Mouse (Mus musculus) adrenal gland, postnatal 4 days (tissue): ENCODE measurements at regions not wholly inside any gene's neighbourhood (a gene's known extent, or its start where the extent isn't known, plus 50 kb on each side); places are given as distances from the start of the nearest gene placed in this dataset.

Source experiments
- DNase-seq, 2 experiments: peaks; one replicate each; pipeline ENCODE4 v3.0.0; 2021 to 2022; ENCODE audit warnings: low spot score in 2 of 2, mixed read lengths in 2 of 2

- no peak for DNase-seq
These were observed 520.7 kb upstream of the Adamts16 start for GRCm38 (mm10) chr13:71362311-71362710.

GRCm38 (mm10) chr13:71359112-71359511 is 517.5 kb upstream of the Adamts16 start:
- no peak for DNase-seq

- DNase-seq = no peak
These were observed 509.2 kb upstream of the Adamts16 start for GRCm38 (mm10) chr13:71350787-71351186.

GRCm38 (mm10) chr13:71342921-71343320 is 501.3 kb upstream of the Adamts16 start:
- no peak for DNase-seq

GRCm38 (mm10) chr13:71338700-71339099 is 497.1 kb upstream of the Adamts16 start:
- no peak for DNase-seq

GRCm38 (mm10) chr13:71334925-71335324 is 493.3 kb upstream of the Adamts16 start:
- no peak for DNase-seq

GRCm38 (mm10) chr13:71333146-71333545 is 491.5 kb upstream of the Adamts16 start:
- no peak for DNase-seq

- no peak for DNase-seq
These were observed 488.7 kb upstream of the Adamts16 start for GRCm38 (mm10) chr13:71330321-71330720.

GRCm38 (mm10) chr13:71327802-71328753 is 486.5 kb upstream of the Adamts16 start:
- no peak for DNase-seq

GRCm38 (mm10) chr13:71320489-71320888 is 478.9 kb upstream of the Adamts16 start:
- DNase-seq = no peak

- DNase-seq = no peak
These were observed 462.3 kb upstream of the Adamts16 start for GRCm38 (mm10) chr13:71303956-71304355.

- DNase-seq = no peak
These were observed 434.4 kb upstream of the Adamts16 start for GRCm38 (mm10) chr13:71275991-71276390.

GRCm38 (mm10) chr13:71274139-71274538 is 432.5 kb upstream of the Adamts16 start:
- DNase-seq = no peak

- no peak for DNase-seq
These were observed 431.9 kb upstream of the Adamts16 start for GRCm38 (mm10) chr13:71273485-71273884.

GRCm38 (mm10) chr13:71273067-71273466 is 431.5 kb upstream of the Adamts16 start:
- DNase-seq = no peak

GRCm38 (mm10) chr13:71272431-71272830 is 430.8 kb upstream of the Adamts16 start:
- DNase-seq = no peak

GRCm38 (mm10) chr13:71271727-71272418 is 430.3 kb upstream of the Adamts16 start:
- no peak for DNase-seq

GRCm38 (mm10) chr13:71270370-71270769 is 428.8 kb upstream of the Adamts16 start:
- DNase-seq = no peak

GRCm38 (mm10) chr13:71269496-71269895 is 427.9 kb upstream of the Adamts16 start:
- DNase-seq = no peak

- DNase-seq = no peak
These were observed 421.8 kb upstream of the Adamts16 start for GRCm38 (mm10) chr13:71263315-71263878.

- peak in 1 of 2 experiments; percentile 7 for DNase-seq
These were observed 421.1 kb upstream of the Adamts16 start for GRCm38 (mm10) chr13:71262575-71263295.
